Mouse (Mus musculus): ENCODE data around the gene Cit. TPM values are rescaled to one million over a fixed set of nuclear protein-coding genes. Genes with fewer than 3 reads are reported as not detected.
A peak's percentile ranks its signal among the peaks of the same experiment; 100 is the strongest.

The Cit gene
- polyA plus RNA-seq, 1 experiment from 2014 or later, result 30.4 TPM

GRCm38 (mm10) chr5:115971236-115971635, 126.2 kb downstream of the Cit start:
- peaks cover 30% of the 10 kb centered on the region for H3K36me3 ChIP-seq (ENCODE audit: insufficient read depth, low read length)
- 73% methylated on average over 15 of the region's 15 CpGs for WGBS
- no peak overlapping the region for H3K4me3 ChIP-seq (ENCODE audit: low read length)
- no peak overlapping the region for H3K4me2 ChIP-seq (replicated peaks; ENCODE audit: low read depth, low read length)
- no peak overlapping the region for H3K9ac ChIP-seq (replicated peaks; ENCODE audit: low read length)
- H3K27me3 ChIP-seq (ENCODE audit: insufficient read depth, low read length), result no peaks in the 10 kb centered on the region
- ATAC-seq (ENCODE audit: low FRiP score, low TSS enrichment), result no peak
- H3K27ac ChIP-seq (ENCODE audit: low read length), result peak overlapping the region; percentile 45
- H3K4me1 ChIP-seq (ENCODE audit: insufficient read depth, low read length), result no peaks in the 10 kb centered on the region; the same call in 1 of the 2 replicates
- H3K9me3 ChIP-seq (ENCODE audit: low read length), result no peaks in the 10 kb centered on the region

- peaks cover 31% of the 10 kb centered on the region for H3K4me1 ChIP-seq (ENCODE audit: insufficient read depth, low read length)
- WGBS, result 89% methylated on average over 10 of the region's 10 CpGs
- ATAC-seq (ENCODE audit: low FRiP score, low TSS enrichment), result no peak
- H3K4me2 ChIP-seq (replicated peaks; ENCODE audit: low read depth, low read length), result no peak overlapping the region
- no peak overlapping the region for H3K9ac ChIP-seq (replicated peaks; ENCODE audit: low read length)
- H3K27me3 ChIP-seq (ENCODE audit: insufficient read depth, low read length), result no peaks in the 10 kb centered on the region
- peaks cover 26% of the 10 kb centered on the region for H3K36me3 ChIP-seq (ENCODE audit: insufficient read depth, low read length)
- H3K9me3 ChIP-seq (ENCODE audit: low read length), result no peaks in the 10 kb centered on the region
- H3K4me3 ChIP-seq (ENCODE audit: low read length), result no peak overlapping the region
- H3K27ac ChIP-seq (ENCODE audit: low read length), result no peak overlapping the region
These were observed 130.6 kb downstream of the Cit start for GRCm38 (mm10) chr5:115975672-115976071.

GRCm38 (mm10) chr5:115976446-115976845, 131.4 kb downstream of the Cit start:
- Histone ChIP-seq H3K27me3 (ENCODE audit: insufficient read depth, low read length) (no peaks in the 10 kb centered on the region), H3K27ac (ENCODE audit: low read length) (peak overlapping the region; percentile 29; the same call in 1 of the 2 replicates), H3K4me1 (ENCODE audit: insufficient read depth, low read length) (peaks cover 32% of the 10 kb centered on the region), H3K4me3 (ENCODE audit: low read length) (no peak overlapping the region), H3K9me3 (ENCODE audit: low read length) (no peaks in the 10 kb centered on the region), H3K4me2 (replicated peaks; ENCODE audit: low read depth, low read length) (no peak overlapping the region), H3K9ac (replicated peaks; ENCODE audit: low read length) (no peak overlapping the region), H3K36me3 (ENCODE audit: insufficient read depth, low read length) (peaks cover 22% of the 10 kb centered on the region)
- no peak for ATAC-seq (ENCODE audit: low FRiP score, low TSS enrichment)
- 94% methylated on average over 5 of the region's 5 CpGs for WGBS

- Histone ChIP-seq H3K27me3 (ENCODE audit: insufficient read depth, low read length) (no peaks in the 10 kb centered on the region), H3K36me3 (ENCODE audit: insufficient read depth, low read length) (peaks cover 22% of the 10 kb centered on the region), H3K27ac (ENCODE audit: low read length) (peak overlapping the region; percentile 92), H3K9ac (replicated peaks; ENCODE audit: low read length) (peak overlapping the region; percentile 41; the same call in 1 of the 2 replicates), H3K9me3 (ENCODE audit: low read length) (no peaks in the 10 kb centered on the region), H3K4me3 (ENCODE audit: low read length) (peak overlapping the region; percentile 18; the same call in 1 of the 2 replicates), H3K4me1 (ENCODE audit: insufficient read depth, low read length) (peaks cover 32% of the 10 kb centered on the region), H3K4me2 (replicated peaks; ENCODE audit: low read depth, low read length) (peak overlapping the region; percentile 34)
- ATAC-seq (ENCODE audit: low FRiP score, low TSS enrichment), result peak; percentile 36; the same call in 1 of the 2 replicates
- WGBS, result 12% methylated on average over 10 of the region's 10 CpGs
These were observed 132.2 kb downstream of the Cit start for GRCm38 (mm10) chr5:115977266-115977665.

GRCm38 (mm10) chr5:115977757-115978156, 132.7 kb downstream of the Cit start:
- peak; percentile 84 for ATAC-seq (ENCODE audit: low FRiP score, low TSS enrichment)
- H3K4me2 ChIP-seq (replicated peaks; ENCODE audit: low read depth, low read length), result peak overlapping the region; percentile 34
- H3K9ac ChIP-seq (replicated peaks; ENCODE audit: low read length), result no peak overlapping the region; the same call in 1 of the 2 replicates
- H3K4me1 ChIP-seq (ENCODE audit: insufficient read depth, low read length), result peaks cover 35% of the 10 kb centered on the region
- H3K27ac ChIP-seq (ENCODE audit: low read length), result peak overlapping the region; percentile 92
- H3K9me3 ChIP-seq (ENCODE audit: low read length), result no peaks in the 10 kb centered on the region
- no peaks in the 10 kb centered on the region for H3K27me3 ChIP-seq (ENCODE audit: insufficient read depth, low read length)
- H3K4me3 ChIP-seq (ENCODE audit: low read length), result no peak overlapping the region
- 17% methylated on average over 10 of the region's 10 CpGs for WGBS
- H3K36me3 ChIP-seq (ENCODE audit: insufficient read depth, low read length), result peaks cover 26% of the 10 kb centered on the region

GRCm38 (mm10) chr5:115978255-115978654, 133.2 kb downstream of the Cit start:
- peaks cover 22% of the 10 kb centered on the region for H3K36me3 ChIP-seq (ENCODE audit: insufficient read depth, low read length)

GRCm38 (mm10) chr5:115979134-115979696, 134.1 kb downstream of the Cit start:
- peaks cover 41% of the 10 kb centered on the region for H3K4me1 ChIP-seq (ENCODE audit: insufficient read depth, low read length)
- H3K36me3 ChIP-seq (ENCODE audit: insufficient read depth, low read length), result peaks cover 17% of the 10 kb centered on the region
- H3K27me3 ChIP-seq (ENCODE audit: insufficient read depth, low read length), result no peaks in the 10 kb centered on the region
- H3K9me3 ChIP-seq (ENCODE audit: low read length), result no peaks in the 10 kb centered on the region
- H3K4me3 ChIP-seq (ENCODE audit: low read length), result no peak overlapping the region
- WGBS, result 61% methylated on average over 16 of the region's 16 CpGs
- H3K9ac ChIP-seq (replicated peaks; ENCODE audit: low read length), result no peak overlapping the region
- H3K27ac ChIP-seq (ENCODE audit: low read length), result peak overlapping the region; percentile 92; the same call in 1 of the 2 replicates
- no peak for ATAC-seq (ENCODE audit: low FRiP score, low TSS enrichment)
- H3K4me2 ChIP-seq (replicated peaks; ENCODE audit: low read depth, low read length), result no peak overlapping the region

More at GRCm38 (mm10) chr5:115978255-115978654, 133.2 kb downstream of the Cit start:
- peaks cover 40% of the 10 kb centered on the region for H3K4me1 ChIP-seq (ENCODE audit: insufficient read depth, low read length)
- peak overlapping the region; percentile 32; the same call in 1 of the 2 replicates for H3K9ac ChIP-seq (replicated peaks; ENCODE audit: low read length)
- H3K27ac ChIP-seq (ENCODE audit: low read length), result peak overlapping the region; percentile 92
- WGBS, result 26% methylated on average over 5 of the region's 5 CpGs
- no peak overlapping the region for H3K4me3 ChIP-seq (ENCODE audit: low read length)
- peak overlapping the region; percentile 34 for H3K4me2 ChIP-seq (replicated peaks; ENCODE audit: low read depth, low read length)
- H3K27me3 ChIP-seq (ENCODE audit: insufficient read depth, low read length), result no peaks in the 10 kb centered on the region
- peak; percentile 69 for ATAC-seq (ENCODE audit: low FRiP score, low TSS enrichment)
- H3K9me3 ChIP-seq (ENCODE audit: low read length), result no peaks in the 10 kb centered on the region

- H3K36me3 ChIP-seq (ENCODE audit: insufficient read depth, low read length), result peaks cover 21% of the 10 kb centered on the region
- H3K9ac ChIP-seq (replicated peaks; ENCODE audit: low read length), result no peak overlapping the region
- H3K4me2 ChIP-seq (replicated peaks; ENCODE audit: low read depth, low read length), result no peak overlapping the region
- H3K4me3 ChIP-seq (ENCODE audit: low read length), result no peak overlapping the region
- no peak for ATAC-seq (ENCODE audit: low FRiP score, low TSS enrichment)
- peak overlapping the region; percentile 6; the same call in 1 of the 2 replicates for H3K27ac ChIP-seq (ENCODE audit: low read length)
- H3K9me3 ChIP-seq (ENCODE audit: low read length), result no peaks in the 10 kb centered on the region
- WGBS, result 71% methylated on average over 9 of the region's 9 CpGs
- H3K4me1 ChIP-seq (ENCODE audit: insufficient read depth, low read length), result peaks cover 41% of the 10 kb centered on the region
- H3K27me3 ChIP-seq (ENCODE audit: insufficient read depth, low read length), result no peaks in the 10 kb centered on the region
These were observed 135.5 kb downstream of the Cit start for GRCm38 (mm10) chr5:115980537-115980936.

GRCm38 (mm10) chr5:115982671-115983373, 137.7 kb downstream of the Cit start:
- WGBS, result 53% methylated on average over 7 of the region's 7 CpGs
- H3K27ac ChIP-seq (ENCODE audit: low read length), result peak overlapping the region; percentile 22
- no peak for ATAC-seq (ENCODE audit: low FRiP score, low TSS enrichment)

GRCm38 (mm10) chr5:115984392-115984791, 139.3 kb downstream of the Cit start:
- WGBS, result 94% methylated on average over 6 of the region's 6 CpGs
- no peak overlapping the region for H3K4me3 ChIP-seq (ENCODE audit: low read length)
- no peaks in the 10 kb centered on the region for H3K27me3 ChIP-seq (ENCODE audit: insufficient read depth, low read length)
- H3K36me3 ChIP-seq (ENCODE audit: insufficient read depth, low read length), result peaks cover 44% of the 10 kb centered on the region
- no peak overlapping the region for H3K27ac ChIP-seq (ENCODE audit: low read length)
- ATAC-seq (ENCODE audit: low FRiP score, low TSS enrichment), result no peak
- peaks cover 18% of the 10 kb centered on the region for H3K4me1 ChIP-seq (ENCODE audit: insufficient read depth, low read length)
- H3K9ac ChIP-seq (replicated peaks; ENCODE audit: low read length), result no peak overlapping the region
- H3K9me3 ChIP-seq (ENCODE audit: low read length), result no peaks in the 10 kb centered on the region
- no peak overlapping the region for H3K4me2 ChIP-seq (replicated peaks; ENCODE audit: low read depth, low read length)

More at GRCm38 (mm10) chr5:115982671-115983373, 137.7 kb downstream of the Cit start:
- H3K4me3 ChIP-seq (ENCODE audit: low read length), result no peak overlapping the region
- no peak overlapping the region for H3K9ac ChIP-seq (replicated peaks; ENCODE audit: low read length)
- H3K4me1 ChIP-seq (ENCODE audit: insufficient read depth, low read length), result peaks cover 30% of the 10 kb centered on the region
- H3K36me3 ChIP-seq (ENCODE audit: insufficient read depth, low read length), result peaks cover 32% of the 10 kb centered on the region
- H3K4me2 ChIP-seq (replicated peaks; ENCODE audit: low read depth, low read length), result no peak overlapping the region
- no peaks in the 10 kb centered on the region for H3K27me3 ChIP-seq (ENCODE audit: insufficient read depth, low read length)
- H3K9me3 ChIP-seq (ENCODE audit: low read length), result no peaks in the 10 kb centered on the region
